Mouse (Mus musculus) midbrain, embryonic 15.5 days (tissue): ENCODE data around the gene Slc24a1. TPM values are rescaled to one million over a fixed set of nuclear protein-coding genes. Genes with fewer than 3 reads are reported as not detected.

ENCODE experiments used
- ATAC-seq: fragments of 200-750 bp; cut with Nextera tagmentation; replicated peaks from 2 replicates; pipeline ENCODE4 v1.8.0; 2017; ENCODE audit warnings: moderate TSS enrichment
- H3K27ac ChIP-seq: fragments of 300-500 bp; sonication (generic); 2 replicates; pipeline ENCODE4 v1.5.1; 2015; ENCODE audit warnings: mild to moderate bottlenecking, inconsistent platforms
- H3K27me3 ChIP-seq: fragments of 300-500 bp; sonication (generic); replicated peaks from 2 replicates; pipeline ENCODE4 v1.6.1; 2015; ENCODE audit warnings: inconsistent platforms
- H3K36me3 ChIP-seq: fragments of 300-500 bp; sonication (generic); replicated peaks from 2 replicates; pipeline ENCODE4 v1.6.1; 2015; ENCODE audit warnings: inconsistent platforms
- H3K4me1 ChIP-seq: fragments of 300-500 bp; sonication (generic); 2 replicates; pipeline ENCODE4 v1.6.1; 2015; ENCODE audit warnings: inconsistent platforms
- H3K4me2 ChIP-seq: fragments of 300-500 bp; sonication (generic); 2 replicates; pipeline ENCODE4 v1.6.1; 2015; ENCODE audit warnings: inconsistent platforms, mild to moderate bottlenecking, moderate library complexity
- H3K4me3 ChIP-seq: fragments of 300-500 bp; sonication (generic); 2 replicates; pipeline ENCODE4 v1.5.1; 2015; ENCODE audit warnings: mild to moderate bottlenecking, inconsistent platforms
- H3K9ac ChIP-seq: fragments of 300-500 bp; sonication (generic); 2 replicates; pipeline ENCODE4 v1.6.1; 2015; ENCODE audit warnings: mild to moderate bottlenecking, inconsistent platforms
- H3K9me3 ChIP-seq: fragments of 300-500 bp; sonication (generic); 2 replicates; pipeline ENCODE4 v1.6.1; 2016; ENCODE audit warnings: inconsistent platforms
- WGBS: fragments of 180-500 bp; shearing (Covaris S2); methylation state at CpG from one replicate; pipeline ENCODE4 v1.1.7; 2015; ENCODE audit warnings: mixed read lengths; 5-methylcytosine and 5-hydroxymethylcytosine counted together
- polyA plus RNA-seq: library from polyadenylated mRNA; unstranded; fragments of >200 nt; fragmentation: Nextera tagmentation; extraction: Ambion mirVana; gene quantifications from 2 replicates; pipeline ENCODE4 v1.2.1, GENCODE M21; 2015

Gene Slc24a1
- polyA plus RNA-seq, 1 experiment from 2014 or later: 0.05 TPM

DNA sequence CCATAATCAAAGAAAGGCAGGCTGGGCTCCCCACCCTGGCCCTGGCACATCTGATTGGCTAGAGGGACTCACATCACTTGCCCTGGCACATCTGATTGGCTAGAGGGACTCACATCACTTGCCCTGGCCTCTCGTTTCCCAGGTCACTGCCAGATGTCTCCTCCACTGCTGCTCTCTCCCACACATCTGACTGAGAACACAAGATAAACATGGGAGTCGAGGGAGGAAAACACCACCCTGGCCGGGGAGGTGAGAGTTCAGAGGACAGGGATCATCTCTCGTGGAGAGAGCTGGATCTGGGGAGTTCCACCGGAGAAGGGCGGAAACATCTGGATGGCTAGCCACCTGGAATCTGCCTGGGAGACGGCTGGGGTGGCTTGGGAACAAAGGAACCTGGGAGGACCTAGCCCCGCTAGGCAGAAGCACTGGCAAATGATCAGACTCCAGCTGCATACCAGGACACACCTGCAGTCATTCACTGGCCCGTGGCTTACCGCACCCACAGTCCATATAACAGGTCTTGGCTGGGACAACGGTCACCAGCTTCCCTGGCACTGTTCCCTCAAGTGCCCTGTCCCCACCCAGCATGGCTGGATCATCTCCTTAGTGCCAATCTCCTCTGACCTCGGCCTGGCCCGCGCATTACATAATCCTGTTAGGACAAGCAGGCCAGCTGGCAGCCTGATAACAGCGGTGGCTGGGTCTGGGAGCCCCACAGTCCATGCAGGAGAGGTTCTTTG, 17.2 kb downstream of the Slc24a1 start:
- ATAC-seq: no peak
- Histone ChIP-seq H3K27ac (no peak overlapping the region), H3K36me3 (no peaks in the 10 kb centered on the region), H3K4me1 (no peaks in the 10 kb centered on the region), H3K27me3 (no peaks in the 10 kb centered on the region), H3K4me3 (no peak overlapping the region), H3K4me2 (no peak overlapping the region; the same call in 1 of the 2 replicates), H3K9me3 (no peaks in the 10 kb centered on the region), H3K9ac (no peak overlapping the region)
- 55% methylated on average over 15 of the region's 15 CpGs for WGBS

DNA sequence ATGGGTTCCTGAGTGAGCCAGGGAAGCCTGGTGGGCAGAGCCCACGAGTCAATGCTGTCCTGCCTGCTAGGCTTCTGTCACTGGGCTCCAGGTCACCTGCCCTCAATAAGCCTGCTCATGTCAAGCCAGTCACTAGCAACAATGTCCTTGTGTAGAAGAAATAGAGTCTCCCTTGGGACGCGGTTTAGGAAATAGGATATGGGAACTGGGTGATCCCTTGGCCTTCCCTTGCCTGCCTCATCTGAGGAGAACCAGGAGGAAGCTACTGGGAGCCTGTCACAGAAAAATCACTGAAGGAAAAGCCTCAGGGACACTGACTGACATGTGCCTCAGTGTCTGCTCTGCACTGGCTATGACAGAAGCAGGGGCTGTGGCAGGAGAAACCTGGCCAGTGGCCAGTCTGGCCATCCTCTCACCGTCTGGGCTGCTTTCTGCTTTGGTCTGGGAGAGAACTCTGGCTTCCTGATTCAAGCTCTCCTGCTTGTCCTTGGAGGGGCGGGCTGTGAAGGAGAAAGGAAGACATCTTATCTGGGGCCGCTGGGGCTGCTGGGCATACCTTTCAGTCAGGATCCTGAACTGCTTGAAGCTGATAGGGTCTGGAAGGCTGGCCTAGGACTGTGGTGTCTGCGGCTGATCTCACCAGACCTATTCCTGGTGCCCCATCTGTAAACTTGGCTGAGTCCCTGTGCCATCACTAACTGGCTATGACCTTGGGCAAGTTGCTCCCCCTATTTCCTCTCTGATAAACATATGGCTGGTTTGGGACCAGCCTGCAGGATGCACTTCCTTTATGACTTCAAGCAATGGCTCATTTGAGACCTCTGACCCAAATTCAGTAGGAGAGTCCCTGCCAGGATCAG, 19.4 kb downstream of the Slc24a1 start:
- no peaks in the 10 kb centered on the region for H3K9me3 ChIP-seq
- H3K9ac ChIP-seq: no peak overlapping the region
- H3K27me3 ChIP-seq: no peaks in the 10 kb centered on the region
- 76% methylated on average over 7 of the region's 7 CpGs for WGBS
- no peaks in the 10 kb centered on the region; the same call in 1 of the 2 replicates for H3K4me1 ChIP-seq
- H3K4me2 ChIP-seq: no peak overlapping the region
- no peak overlapping the region for H3K27ac ChIP-seq
- no peak overlapping the region for H3K4me3 ChIP-seq
- no peak for ATAC-seq
- no peaks in the 10 kb centered on the region for H3K36me3 ChIP-seq

DNA sequence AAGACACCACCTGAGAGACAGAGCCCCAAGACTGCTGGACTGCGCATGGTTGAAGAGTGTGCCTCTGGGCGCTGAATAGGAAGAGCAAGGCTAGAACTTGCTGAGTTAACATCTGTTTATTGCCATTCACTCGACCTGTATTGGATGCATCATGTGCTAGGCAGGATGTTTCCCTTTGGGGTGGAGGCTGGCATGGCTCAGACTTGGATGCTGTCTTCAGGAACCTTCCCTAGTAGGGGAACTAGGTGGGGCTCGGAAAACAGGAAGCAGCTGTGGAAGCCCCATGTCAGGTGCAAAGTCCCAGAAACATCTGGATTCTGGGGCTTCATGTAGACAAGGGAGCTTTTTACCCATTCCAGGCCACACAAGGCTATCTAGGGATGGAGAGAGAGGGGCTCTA, 21.2 kb downstream of the Slc24a1 start:
- Histone ChIP-seq H3K4me1 (peaks cover 4% of the 10 kb centered on the region; the same call in 1 of the 2 replicates), H3K4me3 (no peak overlapping the region), H3K27ac (no peak overlapping the region), H3K27me3 (no peaks in the 10 kb centered on the region), H3K9ac (no peak overlapping the region), H3K36me3 (no peaks in the 10 kb centered on the region), H3K9me3 (no peaks in the 10 kb centered on the region), H3K4me2 (no peak overlapping the region)
- WGBS: 81% methylated on average over 4 of the region's 4 CpGs
- ATAC-seq: no peak

DNA sequence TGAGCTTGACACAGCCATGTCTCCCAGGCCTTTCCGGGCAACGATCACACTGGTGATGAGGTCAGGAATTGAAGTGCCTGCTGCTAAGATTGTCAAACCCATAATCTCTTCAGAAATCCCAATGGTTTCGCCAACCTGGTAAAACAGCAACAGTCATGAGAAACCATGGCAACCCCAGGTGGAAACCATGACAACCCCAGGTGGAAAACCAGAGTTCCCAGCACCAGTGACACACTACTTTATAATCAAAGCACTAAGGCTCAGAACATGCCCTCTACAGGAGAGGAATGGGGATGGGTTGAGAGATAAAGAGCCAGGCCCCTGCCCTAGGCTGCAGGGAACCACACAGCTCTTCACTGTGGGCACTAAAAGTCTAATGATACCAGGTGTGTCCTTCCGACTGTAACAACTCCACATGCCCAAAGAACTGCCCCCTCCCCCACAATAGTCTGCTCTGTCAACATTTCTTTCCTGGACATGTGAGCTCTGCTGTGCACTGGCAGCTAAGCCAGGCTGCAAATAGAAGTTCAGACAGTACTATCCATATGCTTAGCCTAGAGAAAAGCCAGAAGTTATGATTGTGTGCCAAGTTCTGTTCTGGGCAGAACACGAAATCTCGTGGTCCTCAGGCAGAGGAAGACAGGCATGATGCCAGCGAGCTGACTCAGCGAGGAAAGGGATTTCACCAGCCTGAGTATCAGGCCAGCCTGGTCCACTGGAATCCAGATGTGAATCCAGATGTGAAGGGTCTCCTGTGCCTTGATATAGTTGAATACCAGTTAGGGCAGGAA, 25.0 kb downstream of the Slc24a1 start:
- no peak; the same call in 1 of the 2 replicates for ATAC-seq
- 75% methylated on average over 8 of the region's 8 CpGs for WGBS
- Histone ChIP-seq H3K36me3 (no peaks in the 10 kb centered on the region), H3K4me1 (peaks cover 4% of the 10 kb centered on the region; the same call in 1 of the 2 replicates), H3K9ac (no peak overlapping the region), H3K27ac (0 out of 2 replicates have a peak overlapping the region, but pooled peaks have one; percentile 7), H3K4me2 (no peak overlapping the region), H3K27me3 (no peaks in the 10 kb centered on the region), H3K9me3 (no peaks in the 10 kb centered on the region), H3K4me3 (no peak overlapping the region)

DNA sequence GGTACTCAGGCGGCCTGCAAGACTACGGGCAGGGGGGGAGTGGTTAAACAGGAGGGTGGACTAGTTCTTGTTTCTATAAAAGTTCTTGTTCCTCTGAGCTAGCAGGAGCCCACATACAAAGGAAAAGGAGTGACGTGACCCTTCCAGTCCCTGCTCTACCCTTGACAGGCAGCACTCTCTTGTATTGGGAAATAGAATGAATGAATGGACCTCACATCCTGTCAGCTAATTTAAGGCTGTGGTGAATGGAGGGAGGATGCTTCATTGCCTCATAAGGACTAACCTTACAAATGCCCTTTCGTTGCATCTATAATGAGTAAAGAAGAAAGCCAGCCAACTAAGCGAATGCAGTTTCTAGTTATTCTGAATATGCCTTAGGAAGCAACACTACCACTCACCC, 25.6 kb downstream of the Slc24a1 start:
- H3K27me3 ChIP-seq: no peaks in the 10 kb centered on the region
- no peak overlapping the region for H3K9ac ChIP-seq
- no peak overlapping the region for H3K4me2 ChIP-seq
- H3K27ac ChIP-seq: no peak overlapping the region
- no peaks in the 10 kb centered on the region for H3K9me3 ChIP-seq
- peaks cover 4% of the 10 kb centered on the region; the same call in 1 of the 2 replicates for H3K4me1 ChIP-seq
- no peaks in the 10 kb centered on the region for H3K36me3 ChIP-seq
- H3K4me3 ChIP-seq: no peak overlapping the region
- no peak for ATAC-seq
- WGBS: 68% methylated on average over 5 of the region's 5 CpGs

DNA sequence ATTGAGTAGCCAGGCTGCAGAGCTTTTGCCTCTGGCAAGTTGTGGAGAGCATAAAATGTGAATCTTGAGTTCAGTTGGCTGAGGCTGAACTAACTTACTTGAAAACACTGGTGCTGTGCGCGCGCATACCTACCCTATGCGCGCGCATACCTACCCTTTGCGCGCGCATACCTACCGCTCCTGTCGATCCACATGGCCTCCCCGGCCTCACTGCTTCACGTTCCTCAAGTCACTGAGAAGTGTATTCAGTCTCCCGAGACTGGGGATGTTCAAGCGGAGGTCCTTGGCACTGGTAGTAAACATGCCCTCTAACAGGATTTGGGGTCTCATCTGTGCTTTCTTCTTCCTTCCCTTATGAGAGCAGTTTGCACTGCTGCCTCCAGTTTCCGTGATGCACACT, 32.8 kb downstream of the Slc24a1 start:
- Histone ChIP-seq H3K9me3 (no peaks in the 10 kb centered on the region), H3K27me3 (no peaks in the 10 kb centered on the region), H3K9ac (no peak overlapping the region), H3K4me3 (no peak overlapping the region), H3K27ac (no peak overlapping the region), H3K4me2 (peak overlapping the region; percentile 15; the same call in 1 of the 2 replicates), H3K4me1 (no peaks in the 10 kb centered on the region), H3K36me3 (peaks cover 8% of the 10 kb centered on the region)
- ATAC-seq: no peak
- 40% methylated on average over 16 of the region's 16 CpGs for WGBS

DNA sequence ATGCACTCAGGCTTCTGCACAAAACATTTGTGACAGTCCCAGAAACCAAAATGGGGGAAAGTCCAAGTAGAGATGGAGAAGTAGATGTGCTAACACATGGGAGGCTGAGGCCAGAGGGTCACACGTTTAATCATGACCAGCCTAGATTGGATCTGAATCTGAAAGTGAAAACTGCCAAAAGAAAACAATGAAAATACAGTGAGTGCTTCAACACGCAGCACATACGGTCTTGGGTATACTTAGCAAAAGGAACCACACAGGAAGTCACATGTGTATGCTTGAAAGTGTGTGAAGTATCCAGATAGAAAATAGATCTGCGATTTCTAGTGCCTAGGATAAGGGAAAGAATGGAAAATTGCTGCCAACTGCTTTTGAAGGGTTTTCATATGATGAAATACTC, 36.8 kb downstream of the Slc24a1 start:
- Histone ChIP-seq H3K4me1 (no peaks in the 10 kb centered on the region), H3K4me2 (no peak overlapping the region), H3K27me3 (no peaks in the 10 kb centered on the region), H3K4me3 (no peak overlapping the region), H3K9ac (no peak overlapping the region), H3K36me3 (peaks cover 26% of the 10 kb centered on the region), H3K27ac (no peak overlapping the region), H3K9me3 (no peaks in the 10 kb centered on the region)
- 85% methylated on average over 4 of the region's 4 CpGs for WGBS
- no peak for ATAC-seq

DNA sequence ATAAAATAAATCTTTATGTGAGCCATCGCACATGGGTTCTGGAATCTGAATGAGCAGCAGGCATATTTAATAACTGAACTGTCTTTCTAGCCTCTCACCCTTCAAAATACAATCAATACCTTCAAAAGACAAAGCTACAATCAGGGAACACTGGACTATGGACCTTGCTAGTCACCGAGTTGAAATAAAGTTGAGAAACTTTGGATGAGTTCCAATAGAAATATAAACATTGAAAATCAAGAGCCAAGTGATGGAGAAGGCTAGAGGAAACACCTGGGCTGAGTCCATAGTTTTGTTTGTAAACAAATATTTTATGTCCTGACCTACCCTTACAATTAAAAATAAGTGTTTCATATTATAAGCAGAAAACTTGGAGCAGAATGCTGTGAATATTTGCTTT, 37.4 kb downstream of the Slc24a1 start:
- H3K27ac ChIP-seq: no peak overlapping the region
- H3K9me3 ChIP-seq: no peaks in the 10 kb centered on the region
- H3K27me3 ChIP-seq: no peaks in the 10 kb centered on the region
- H3K9ac ChIP-seq: no peak overlapping the region
- peaks cover 26% of the 10 kb centered on the region for H3K36me3 ChIP-seq
- no peaks in the 10 kb centered on the region for H3K4me1 ChIP-seq
- no peak overlapping the region for H3K4me2 ChIP-seq
- no peak overlapping the region for H3K4me3 ChIP-seq
- 92% methylated on average over 2 of the region's 2 CpGs for WGBS
- no peak for ATAC-seq

DNA sequence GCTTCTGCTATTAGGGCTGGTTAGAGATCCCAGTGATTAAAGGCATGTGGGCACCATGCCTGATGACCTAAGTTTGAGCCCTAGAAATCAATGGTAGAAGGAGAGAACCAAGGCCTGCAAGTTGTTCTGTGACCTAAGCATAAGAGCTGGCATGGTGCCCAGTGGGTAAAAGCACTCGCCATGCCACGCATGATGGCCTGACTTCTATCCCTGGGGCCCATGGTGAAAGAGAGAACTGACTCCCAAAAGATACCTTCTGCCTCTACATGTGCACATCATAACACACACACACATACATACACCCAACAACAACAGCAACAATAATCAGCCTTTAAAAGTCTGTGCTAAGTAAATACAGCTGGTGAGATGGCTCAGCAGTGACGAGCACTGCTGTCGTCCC, 38.0 kb downstream of the Slc24a1 start:
- Histone ChIP-seq H3K9me3 (no peaks in the 10 kb centered on the region), H3K9ac (no peak overlapping the region), H3K36me3 (peaks cover 26% of the 10 kb centered on the region), H3K4me3 (no peak overlapping the region), H3K27ac (no peak overlapping the region), H3K27me3 (no peaks in the 10 kb centered on the region), H3K4me1 (no peaks in the 10 kb centered on the region), H3K4me2 (no peak overlapping the region)
- WGBS: 87% methylated on average over 4 of the region's 4 CpGs
- no peak for ATAC-seq

DNA sequence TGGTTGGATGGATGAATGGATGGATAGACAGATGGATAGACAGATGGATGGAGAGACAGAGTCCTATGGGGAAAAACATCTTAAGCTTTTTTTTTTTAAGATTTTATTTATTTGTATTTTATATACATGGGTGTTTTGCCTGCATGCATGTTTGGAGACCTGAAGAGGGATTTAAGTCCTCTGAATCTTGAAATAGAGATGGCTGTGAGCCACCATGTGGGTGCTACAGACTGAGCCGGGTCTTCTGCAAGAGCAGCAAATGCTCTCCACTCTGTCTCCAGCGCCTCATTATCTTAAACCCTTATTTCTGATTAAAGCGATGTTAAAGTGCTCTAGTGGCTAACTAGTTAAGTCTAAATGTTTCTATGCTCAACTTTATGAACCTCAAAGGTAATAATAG, 44.0 kb downstream of the Slc24a1 start:
- Histone ChIP-seq H3K4me3 (no peak overlapping the region), H3K9me3 (no peaks in the 10 kb centered on the region), H3K4me1 (no peaks in the 10 kb centered on the region), H3K36me3 (peaks cover 20% of the 10 kb centered on the region), H3K9ac (no peak overlapping the region), H3K4me2 (no peak overlapping the region), H3K27me3 (no peaks in the 10 kb centered on the region), H3K27ac (no peak overlapping the region)
- WGBS: 92% methylated on average over 3 of the region's 3 CpGs
- ATAC-seq: no peak

DNA sequence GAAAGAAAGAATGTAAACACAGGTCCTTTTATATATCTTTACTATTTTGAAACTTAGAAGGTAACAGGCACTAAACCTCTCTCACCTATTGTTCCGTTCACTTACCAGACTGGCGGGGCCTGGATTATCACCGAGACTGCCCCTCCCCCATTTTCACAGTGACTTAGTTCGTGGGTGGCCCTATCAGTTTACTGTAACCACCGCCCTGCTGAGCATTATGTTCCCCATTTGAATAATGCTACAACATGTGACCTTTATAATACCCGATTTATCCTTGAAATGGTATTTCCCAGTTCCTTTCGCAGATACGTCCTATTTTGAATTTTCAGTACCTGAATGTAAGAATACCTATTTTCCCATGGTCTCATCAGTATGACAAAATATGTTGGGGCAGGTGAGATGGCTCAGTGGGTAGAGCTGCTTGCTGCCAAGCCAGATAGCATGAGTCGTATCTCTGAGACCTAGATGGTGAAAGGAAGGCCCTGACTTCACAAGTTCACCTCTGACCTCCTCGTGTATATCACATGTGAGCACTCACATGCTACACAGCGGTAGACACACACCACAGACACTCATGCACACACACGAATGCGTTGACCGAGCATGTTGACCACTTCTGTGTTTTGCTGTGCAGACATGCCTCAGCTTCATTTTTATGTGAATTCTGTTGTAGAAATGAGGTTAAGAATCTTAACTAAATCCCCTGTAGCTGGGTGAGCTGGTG, 46.3 kb downstream of the Slc24a1 start:
- ATAC-seq: no peak
- no peak overlapping the region for H3K9ac ChIP-seq
- H3K4me1 ChIP-seq: no peaks in the 10 kb centered on the region
- 87% methylated on average over 14 of the region's 14 CpGs for WGBS
- no peak overlapping the region for H3K4me3 ChIP-seq
- no peaks in the 10 kb centered on the region for H3K9me3 ChIP-seq
- H3K27me3 ChIP-seq: no peaks in the 10 kb centered on the region
- no peak overlapping the region for H3K27ac ChIP-seq
- peaks cover 13% of the 10 kb centered on the region; the same call in 1 of the 2 replicates for H3K36me3 ChIP-seq
- H3K4me2 ChIP-seq: no peak overlapping the region
